Mouse (Mus musculus) kidney, adult 18-20 months (tissue): Measurements from ENCODE around the gene Gm49337.

ENCODE experiments used
- DNase-seq: peaks from one replicate; pipeline ENCODE4 v3.0.0; 2021

The Gm49337 gene

GRCm38 (mm10) chr4:116164759-116165554 is 8.2 kb upstream of the Gm49337 start:
- no peak for DNase-seq

GRCm38 (mm10) chr4:116165708-116166407 is 7.3 kb upstream of the Gm49337 start:
- DNase-seq: no peak

- DNase-seq: peak; percentile 68
Measured at GRCm38 (mm10) chr4:116167404-116167803, 5.8 kb upstream of the Gm49337 start, which contains the start of gene Tspan1. Gene Tspan1 (minus strand): TSS chr4:116167601.

- DNase-seq: peak; percentile 81
Measured at GRCm38 (mm10) chr4:116168617-116169352, 4.4 kb upstream of the Gm49337 start.

GRCm38 (mm10) chr4:116169353-116169672 is 3.9 kb upstream of the Gm49337 start:
- no peak for DNase-seq

DNA sequence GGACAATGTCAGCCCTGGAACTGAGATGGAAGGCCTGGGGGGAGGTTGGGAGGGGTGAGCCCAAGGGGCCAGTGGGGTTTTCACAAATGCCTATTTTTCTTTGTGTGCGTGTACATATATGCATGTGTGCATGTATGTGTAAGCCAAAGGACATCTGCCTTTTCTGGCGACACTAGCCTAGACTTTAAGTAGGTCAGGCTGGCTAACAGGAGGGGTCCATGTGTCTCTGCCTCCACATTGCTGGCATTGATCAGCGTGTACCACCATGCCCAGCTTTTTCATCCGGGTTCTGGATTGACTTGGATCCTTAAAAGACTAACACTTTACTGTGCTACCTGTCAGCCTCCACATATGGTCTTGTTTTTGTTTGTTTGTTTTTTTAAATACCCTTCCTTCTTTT is 568 bp downstream of the Gm49337 start:
- no peak for DNase-seq

GRCm38 (mm10) chr4:116174466-116175116 is 1.4 kb downstream of the Gm49337 start:
- DNase-seq: peak; percentile 64

- no peak for DNase-seq
Measured at GRCm38 (mm10) chr4:116175136-116175535, 2.0 kb downstream of the Gm49337 start.

DNA sequence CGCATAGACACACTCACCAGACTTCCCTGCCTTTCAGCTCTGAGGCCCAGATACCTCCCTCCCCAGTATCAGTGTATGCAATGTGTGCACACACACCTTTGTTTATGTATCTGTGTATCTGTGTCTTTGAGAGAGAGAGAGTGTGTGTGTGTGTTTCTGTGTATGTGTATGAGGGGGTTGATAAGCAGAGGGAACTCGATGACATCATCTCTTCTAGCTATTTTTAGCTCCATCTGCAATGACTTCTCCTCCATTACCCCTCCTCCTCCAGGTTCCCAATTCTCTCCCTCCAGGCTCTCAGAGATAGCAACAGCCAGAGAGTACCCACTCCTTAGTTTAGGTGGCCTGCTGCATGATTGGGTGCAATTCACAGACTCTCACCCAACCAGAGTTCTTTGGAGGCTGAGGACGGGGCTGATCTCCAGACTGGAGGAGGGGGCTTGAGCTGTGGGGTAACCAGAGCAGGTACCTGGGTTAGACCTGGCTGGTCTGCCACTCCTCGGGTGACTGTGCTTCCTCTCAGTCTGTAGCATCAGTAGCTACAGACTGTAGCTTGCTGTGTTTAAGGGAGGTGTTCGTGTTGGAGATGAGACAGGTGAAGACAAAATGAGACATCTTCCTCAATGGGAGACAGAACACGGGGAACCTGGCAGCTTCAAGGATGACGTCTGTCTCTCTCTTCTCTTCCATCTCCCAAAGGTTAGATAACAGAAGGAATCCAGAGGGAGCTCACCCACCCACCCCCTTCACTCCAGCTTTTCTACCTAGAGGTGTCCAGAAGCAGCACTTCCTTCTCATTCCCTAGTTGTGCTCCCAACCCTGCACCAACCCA is 2.7 kb downstream of the Gm49337 start:
- no peak for DNase-seq

DNA sequence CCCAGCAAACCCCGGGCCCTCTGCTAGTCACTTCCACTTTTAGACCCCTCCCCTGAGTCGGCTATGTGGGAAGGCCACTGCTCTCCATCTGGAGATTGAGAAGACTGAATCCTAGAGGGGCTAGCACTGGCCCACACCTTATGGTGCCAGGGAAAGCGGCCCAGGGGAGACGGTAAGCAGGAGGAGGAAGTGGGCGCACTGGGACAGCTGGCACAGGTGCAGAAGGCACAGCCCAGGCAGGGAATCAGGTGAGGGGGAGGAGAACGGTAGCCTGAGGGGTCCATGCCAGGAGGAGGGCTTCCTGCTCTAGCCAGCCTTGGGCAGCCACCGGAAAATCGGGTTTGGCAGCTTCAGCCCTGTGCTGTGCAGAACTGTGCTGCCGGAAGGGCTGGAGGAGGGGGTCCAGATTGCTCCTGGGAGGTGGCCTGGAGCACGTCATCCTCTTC is 3.4 kb downstream of the Gm49337 start:
- DNase-seq: peak; percentile 83

GRCm38 (mm10) chr4:116177140-116177539 is 4.0 kb downstream of the Gm49337 start:
- peak; percentile 81 for DNase-seq

DNA sequence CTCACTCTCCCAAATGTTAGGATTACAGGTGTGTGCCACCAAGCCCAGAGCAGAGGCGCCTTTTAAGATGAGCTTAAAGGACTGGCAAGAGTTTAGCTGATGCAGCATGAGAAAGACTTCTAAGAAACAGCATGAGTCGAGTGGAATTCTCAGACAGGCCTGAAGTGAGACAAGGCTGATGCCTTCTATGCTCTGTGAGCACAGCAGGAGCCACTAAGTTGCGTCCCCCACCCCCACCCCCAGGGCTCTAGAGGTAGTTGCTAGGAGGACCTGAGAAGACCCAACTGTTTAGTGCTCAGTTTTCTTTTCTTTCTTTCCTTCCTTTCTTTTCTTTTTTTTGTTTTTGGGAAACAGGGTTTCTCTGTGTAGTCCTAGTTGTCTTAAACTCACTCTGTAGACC is 8.9 kb downstream of the Gm49337 start:
- no peak for DNase-seq

DNA sequence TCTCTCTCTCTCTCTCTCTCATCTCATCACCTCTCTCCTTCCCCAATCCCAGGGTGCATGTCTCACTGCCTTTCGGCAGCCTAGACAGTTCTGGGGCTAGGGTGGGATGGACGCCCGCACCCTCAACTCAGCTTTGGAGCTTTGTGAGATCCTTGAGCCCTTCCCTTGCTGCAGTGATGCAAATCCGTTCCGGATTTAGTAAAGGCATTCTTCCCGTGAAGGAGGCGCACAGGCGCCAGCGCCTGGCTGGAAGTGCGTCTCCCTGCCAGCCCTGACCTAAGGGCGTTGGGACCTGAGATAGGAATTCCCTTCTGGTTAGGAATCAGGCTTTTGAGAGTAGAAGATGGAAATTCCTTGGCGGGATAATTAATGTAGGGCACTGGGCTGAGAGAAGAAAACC is 9.6 kb downstream of the Gm49337 start:
- DNase-seq: peak; percentile 51

GRCm38 (mm10) chr4:116185083-116185482 is 11.9 kb downstream of the Gm49337 start:
- DNase-seq: no peak

GRCm38 (mm10) chr4:116192286-116192835 is 19.2 kb downstream of the Gm49337 start:
- no peak for DNase-seq

DNA sequence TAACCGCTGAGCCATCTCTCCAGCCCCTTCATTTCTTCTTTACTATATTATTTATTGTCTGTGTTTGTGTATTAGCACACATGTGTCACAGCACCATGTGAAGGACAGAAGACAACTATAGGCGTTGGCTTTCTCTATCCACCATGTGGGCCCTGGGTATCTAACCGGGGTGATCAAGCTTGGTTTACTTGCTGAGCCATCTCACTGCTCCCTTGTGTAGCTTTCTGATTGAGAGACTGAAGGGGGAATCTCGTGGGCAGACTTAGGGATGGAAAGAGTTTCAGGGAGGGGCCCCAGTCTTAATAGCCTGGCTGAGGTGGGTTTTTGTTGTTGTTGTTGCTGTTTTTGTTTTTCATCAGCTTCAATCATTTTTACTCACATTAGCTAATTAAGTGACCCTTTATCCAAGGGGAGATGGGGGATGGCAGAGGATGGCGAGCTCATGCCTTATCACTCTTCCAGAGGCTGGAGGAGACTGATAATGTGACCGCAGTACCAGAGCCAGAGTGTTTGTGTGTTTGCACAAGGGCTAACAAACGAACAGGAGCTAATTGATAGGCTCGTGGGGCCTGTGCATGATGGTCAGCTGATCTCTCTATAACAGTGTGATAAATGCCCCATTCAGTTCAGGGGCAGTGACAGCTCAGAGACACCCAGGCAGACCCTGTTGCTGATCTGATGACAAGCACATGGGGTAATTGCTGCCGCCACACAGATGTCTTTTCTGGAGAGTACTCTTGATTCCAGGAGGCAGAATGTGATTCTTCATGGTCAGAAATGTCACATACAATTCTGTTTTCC is 20.6 kb downstream of the Gm49337 start:
- DNase-seq: no peak

DNA sequence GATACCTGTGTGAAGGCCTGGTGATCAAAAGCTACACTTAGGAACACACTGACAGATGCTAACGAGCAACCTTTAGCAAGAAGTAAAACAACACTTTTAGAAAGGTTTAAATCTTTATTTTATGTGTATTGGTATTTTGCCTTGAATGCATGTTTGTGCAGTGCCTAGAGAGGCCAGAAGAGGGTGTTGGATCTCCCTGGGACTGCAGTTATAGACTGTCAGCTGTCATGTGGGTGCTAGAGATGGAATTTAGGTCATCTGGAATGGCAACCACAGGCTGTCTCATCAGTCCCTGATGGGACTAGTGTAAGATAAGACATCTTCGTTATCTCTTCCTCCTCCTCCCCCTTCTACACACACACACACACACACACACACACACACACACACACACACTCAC is 25.2 kb downstream of the Gm49337 start:
- no peak for DNase-seq

DNA sequence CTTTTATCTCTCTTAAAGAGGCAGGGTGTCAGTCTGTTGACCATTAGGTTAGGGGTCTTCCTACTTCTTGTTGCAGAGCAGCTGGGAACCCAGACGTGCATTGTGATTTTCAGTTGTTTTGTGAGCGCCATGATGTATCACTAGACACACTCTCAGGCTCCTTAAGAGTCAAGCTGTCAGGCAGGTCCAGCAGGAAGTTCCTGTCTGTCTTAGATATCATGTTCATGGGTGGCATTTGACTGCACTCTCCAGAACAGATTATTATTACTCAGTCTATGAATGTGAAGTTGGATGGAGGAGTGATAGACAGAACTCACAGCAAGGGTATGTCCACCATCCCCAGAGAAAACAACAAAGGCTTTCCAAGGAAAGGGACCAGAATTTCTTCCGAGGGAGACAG is 31.2 kb downstream of the Gm49337 start:
- no peak for DNase-seq

DNA sequence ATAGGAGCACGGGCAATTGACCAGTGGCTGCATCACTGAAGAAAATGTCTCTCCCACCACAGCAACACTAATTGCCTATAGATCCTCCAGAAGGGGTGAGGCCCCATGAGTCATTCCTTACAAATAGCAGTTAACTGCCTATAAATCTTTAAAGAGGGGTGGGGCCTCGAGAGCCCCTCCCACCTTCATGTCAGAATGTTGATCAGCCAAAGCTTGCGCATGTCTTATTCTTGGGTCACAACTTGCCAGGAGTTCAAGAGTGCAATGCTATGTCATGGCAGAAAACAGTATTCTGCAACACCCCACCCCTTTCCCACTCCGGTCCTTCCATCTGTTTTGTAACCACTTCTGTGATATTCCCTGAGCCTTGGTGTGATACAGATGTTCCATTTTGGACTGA is 33.3 kb downstream of the Gm49337 start:
- DNase-seq: no peak

DNA sequence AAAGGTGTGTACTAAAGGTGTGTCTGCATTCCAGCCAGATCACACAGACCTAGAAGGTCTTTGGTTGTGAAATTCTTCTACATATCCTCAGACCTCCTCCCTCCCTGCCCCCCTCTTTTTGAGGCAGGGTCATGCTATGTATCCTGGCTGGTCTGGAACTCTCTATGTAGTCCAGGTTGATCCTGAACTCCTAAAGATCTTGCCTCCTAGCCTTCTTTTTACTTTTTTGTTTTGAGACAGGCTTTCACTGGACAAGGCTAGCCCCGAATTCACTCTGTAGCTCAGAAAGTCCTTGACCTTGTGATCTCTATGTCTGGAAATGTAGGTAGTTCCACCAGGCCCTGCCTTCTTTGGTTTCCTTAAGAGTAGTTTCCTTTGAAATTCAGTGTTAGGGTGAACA is 35.7 kb downstream of the Gm49337 start:
- no peak for DNase-seq
